Mouse (Mus musculus): Measurements from ENCODE around the gene Sowahd.

Gene Sowahd

DNA sequence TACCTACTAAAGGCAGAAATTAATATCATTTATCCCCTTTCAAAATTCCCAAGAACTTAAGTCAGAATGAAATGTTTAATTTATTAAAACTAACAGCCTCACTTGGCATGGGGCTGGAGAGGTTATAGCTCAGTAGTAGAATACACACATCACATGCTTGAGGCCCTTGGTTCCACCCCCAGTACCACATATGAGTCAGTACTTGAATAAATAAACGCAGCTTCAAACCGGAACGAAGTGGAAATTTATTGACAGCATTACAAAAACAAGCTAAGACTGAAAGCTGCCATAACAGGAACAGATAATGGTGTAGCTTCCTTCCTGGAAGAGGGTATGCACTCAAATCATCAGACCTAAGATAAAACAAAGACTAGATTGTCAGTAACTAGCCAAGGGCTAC lies 42.8 kb downstream of the Sowahd start:
- in situ Hi-C loops (cut with MboI, MseI), result loop anchor here (10.0 kb wide), 1 partner anchor 563 kb away; the partner anchor contains the start of gene Rhox4g

DNA sequence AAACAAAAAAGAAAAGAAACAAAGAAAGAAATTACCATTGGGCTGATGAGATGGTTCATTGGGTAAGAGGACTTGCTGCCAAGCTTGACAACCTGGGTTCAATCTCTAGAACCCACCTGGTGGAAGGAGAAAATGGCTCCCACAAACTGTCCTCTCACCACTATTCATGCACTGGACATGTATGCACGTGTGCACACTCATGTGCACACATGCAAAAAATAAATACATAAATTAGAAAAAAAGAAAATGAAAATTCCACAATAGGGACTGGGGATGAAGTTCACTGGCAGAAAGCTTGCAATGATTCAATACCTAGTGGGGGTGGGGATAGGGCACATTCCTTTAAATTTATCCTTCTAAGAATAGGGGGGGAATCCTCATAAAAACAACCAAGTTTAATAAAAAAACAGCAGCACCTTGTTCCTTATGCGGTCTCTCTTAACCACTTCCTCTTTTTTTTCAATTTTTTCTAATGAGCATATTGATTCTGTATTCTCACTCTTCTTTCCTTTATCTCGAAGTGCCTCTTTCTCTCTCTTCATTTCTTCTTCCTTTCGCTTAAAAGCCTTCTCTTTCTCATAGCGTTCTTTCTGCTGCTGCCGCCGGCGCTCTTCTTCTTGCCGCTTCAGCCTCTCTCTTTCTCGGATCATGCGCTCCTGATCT lies 46.6 kb downstream of the Sowahd start:
- in situ Hi-C loops (cut with MboI, MseI), result loop anchor here (10.0 kb wide), 1 partner anchor 560 kb away; the partner anchor contains the start of gene Rhox4g

GRCm38 (mm10) chrX:37098681-37099080 lies 50.0 kb downstream of the Sowahd start:
- in situ Hi-C loops (cut with MboI, MseI), result loop anchor here (10.0 kb wide), 1 partner anchor 556 kb away; the partner anchor contains the start of gene Rhox4g
